Mouse (Mus musculus): ENCODE results near the gene Itpr1.

Itpr1 gene

DNA sequence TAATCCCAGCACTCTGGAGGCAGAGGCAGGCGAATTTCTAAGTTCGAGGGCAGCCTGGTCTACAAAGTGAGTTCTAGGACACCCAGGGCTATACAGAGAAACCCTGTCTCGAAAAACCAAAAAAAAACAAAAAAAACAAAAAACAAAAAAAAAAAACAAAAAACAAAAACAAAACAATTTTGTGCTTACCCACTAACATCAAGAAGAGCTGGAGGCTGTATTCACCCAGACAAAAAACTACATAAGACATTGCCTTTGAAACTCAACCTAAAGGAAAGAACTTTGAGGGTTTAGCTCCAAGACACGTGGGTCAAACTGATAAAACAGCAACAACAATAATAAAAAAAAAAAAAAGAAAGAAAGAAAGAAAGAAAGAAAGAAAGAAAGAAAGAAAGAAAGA is 346.3 kb downstream of the Itpr1 start:
- in situ Hi-C loops (cut with MboI, MseI), result loop anchor here in 1 of 2 experiments (5.0 to 25.0 kb wide), 2 partner anchors 98 to 1772 kb away; no protein-coding TSS in a partner anchor

DNA sequence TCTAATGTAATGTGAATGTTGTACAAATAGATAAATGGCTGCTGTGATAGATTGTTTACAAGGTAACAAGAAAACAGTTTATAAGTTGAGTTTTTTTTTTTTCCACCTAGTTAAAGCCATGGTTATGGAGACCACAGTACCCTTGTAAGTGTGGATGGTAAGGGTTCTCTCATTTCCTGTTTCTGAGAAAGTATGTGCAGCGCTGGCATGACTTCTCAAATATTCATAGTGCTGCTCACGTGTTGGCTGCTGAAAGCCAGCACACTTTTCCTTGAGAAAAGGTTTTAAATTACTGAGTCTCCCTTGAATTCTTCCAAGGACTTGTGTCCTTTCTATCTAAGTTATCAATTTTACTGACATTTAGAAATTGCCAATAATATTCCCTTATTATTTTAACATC is 350.1 kb downstream of the Itpr1 start:
- in situ Hi-C loops (cut with MboI, MseI), result loop anchor here in 1 of 2 experiments (25.0 kb wide), 1 partner anchor 1776 kb away; no protein-coding TSS in a partner anchor

DNA sequence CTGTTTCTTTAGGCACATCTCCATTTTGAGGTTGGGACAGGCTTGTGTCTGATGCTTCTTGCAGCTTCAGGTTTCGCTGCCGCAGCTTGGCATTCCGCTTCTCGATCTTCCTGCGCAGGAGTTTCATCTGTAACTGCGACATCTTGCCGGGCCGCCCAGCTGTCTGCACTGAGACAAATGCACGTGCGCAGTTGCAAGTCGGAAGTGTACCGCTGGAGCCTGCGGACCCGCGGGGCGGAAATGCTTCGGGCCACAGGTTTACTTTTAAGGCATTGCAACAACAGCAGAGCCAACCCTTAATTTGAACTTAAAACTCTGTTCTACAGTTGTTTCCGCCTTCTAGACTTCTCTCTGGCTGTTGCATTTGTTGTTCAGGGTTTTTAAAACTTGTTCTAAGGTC is 352.6 kb downstream of the Itpr1 start:
- in situ Hi-C loops (cut with MboI, MseI), result loop anchor here (5.0 to 25.0 kb wide), 2 partner anchors 87 to 1778 kb away; no protein-coding TSS in a partner anchor

DNA sequence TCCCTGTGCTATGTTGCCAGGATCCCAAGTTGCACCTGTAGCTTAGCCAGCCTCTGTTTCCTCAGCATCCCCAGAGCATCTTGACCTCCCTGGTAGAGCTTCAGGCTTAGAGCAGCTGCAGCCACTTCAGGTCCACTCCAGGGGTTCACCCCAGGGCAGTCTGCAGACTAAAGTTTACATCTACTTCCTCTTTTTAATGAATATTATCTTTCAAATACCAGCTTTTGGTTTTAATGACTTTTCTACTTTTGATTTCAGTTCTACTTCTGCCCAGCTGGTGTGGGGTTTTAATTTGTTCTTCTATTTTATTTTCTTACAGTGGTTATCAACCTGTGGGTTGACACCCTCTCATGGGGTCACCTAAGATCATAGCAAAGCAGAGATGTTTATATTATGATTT is 353.7 kb downstream of the Itpr1 start:
- in situ Hi-C loops (cut with MboI, MseI), result loop anchor here (5.0 to 25.0 kb wide), 2 partner anchors 86 to 1779 kb away; no protein-coding TSS in a partner anchor

DNA sequence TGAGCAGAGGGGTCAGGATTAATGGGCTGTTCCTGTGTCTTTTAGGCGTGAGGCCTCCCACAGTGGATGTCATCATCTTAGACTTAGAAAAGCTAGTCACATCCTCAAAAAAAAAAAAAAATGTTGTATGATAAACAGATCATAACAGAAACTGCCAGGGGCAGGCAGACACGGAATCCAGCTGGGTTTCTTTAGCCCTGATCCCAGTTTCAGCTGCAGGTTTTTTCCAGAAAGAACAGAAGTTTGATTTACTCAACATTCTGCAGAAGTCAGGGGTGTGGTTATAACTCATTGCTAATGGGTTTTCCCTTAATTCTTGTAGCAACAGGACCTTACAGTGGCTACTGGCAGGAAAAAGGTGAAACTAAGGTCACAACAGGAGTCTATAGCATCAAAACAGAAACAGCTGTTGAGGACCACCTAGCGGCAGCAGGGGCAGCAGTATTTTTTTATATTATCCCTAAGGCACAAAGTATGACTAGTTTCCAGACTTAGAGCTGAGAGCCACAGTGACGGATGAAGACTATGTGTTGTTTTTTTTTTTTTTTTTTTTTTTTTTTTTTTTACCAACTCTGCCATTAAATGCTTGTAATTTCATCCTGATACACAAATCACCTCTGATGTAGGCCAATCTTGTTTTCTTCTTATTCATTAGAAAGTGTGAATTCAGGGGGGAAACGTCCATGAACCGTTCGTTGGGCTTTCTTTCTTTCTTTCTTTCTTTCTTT is 356.7 kb downstream of the Itpr1 start:
- in situ Hi-C loops (cut with MboI, MseI), result loop anchor here (5.0 to 25.0 kb wide), 2 partner anchors 83 to 1782 kb away; no protein-coding TSS in a partner anchor

DNA sequence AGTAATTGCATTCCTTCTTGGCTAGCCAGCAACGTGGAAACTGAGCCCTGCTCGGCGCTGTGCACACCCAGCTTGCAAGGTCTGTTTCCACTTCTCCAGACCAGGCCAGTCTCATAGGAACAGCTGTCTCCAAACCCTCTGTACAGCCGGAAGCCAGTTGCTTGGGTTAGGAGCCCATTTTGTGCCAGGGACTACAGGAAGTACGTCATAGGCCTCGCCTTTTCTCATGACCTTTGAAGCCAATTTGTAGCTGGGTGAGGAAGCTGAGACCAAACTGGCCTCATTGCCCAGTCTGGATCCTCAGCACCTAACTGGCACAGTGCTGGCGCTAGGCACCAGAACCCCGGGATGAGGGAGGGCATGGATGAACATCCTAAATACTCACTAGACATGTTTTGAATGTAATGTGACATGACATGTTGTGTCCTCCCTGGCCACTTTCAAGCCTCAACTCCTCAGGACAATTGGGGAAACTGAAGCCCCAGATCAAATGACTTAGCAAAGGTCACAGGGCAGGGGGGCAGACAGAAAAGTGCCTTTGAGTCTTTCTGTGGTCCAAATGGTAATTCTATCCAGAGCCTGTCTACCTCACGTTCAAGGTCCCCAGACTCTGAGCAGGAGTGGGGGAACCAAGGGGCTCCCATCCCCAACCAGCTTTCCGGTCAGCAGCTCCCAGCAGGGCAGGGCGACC is 357.6 kb downstream of the Itpr1 start:
- in situ Hi-C loops (cut with MboI, MseI), result loop anchor here in 1 of 2 experiments (25.0 kb wide), 1 partner anchor 1783 kb away; no protein-coding TSS in a partner anchor

DNA sequence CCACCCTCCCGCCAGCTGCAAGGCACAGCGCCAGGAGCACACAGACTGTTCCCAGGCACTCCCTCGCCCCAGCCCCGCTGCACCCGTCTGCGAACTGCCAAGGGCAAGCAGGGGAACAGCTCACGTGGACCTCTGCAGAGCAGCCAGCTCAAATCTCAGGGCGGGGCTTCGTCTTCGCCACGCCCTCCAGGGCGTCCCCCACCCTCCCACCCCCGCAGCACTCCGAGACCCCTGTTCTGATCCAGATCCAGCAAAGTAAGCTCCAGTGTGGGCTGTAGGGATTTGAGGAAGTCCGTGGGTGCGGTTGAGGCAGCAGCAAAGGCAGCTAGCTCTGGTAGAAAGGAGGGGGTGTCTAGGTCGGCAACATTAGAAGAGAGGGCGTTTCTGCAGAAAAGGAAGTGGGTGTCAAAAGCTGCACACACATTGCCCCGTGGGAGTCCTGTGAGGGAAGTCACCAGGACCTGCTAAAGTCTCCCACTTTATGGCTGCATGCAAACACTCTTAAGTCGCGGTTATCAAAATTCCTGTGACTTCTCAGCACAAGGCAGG is 358.2 kb downstream of the Itpr1 start:
- in situ Hi-C loops (cut with MboI, MseI), result loop anchor here in 1 of 2 experiments (25.0 kb wide), 1 partner anchor 1784 kb away; no protein-coding TSS in a partner anchor

DNA sequence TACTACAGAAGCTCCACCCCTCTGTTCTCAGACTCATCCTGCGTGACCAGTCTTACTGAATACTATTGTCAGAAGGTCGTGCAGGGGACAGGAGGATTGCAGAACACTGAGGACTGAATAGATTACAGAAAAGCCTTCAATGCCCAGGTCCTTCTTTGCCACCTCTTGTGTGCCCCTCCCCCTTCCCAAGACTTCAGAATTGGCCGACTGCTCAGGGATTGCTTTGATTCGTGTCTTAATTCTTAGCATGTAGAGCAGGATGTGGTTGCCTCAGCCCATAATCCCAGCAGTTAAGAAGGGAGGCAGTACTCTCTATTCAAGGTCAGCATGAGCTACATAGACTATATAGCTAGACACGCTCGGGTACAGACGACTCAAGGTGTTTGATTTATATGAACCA is 359.8 kb downstream of the Itpr1 start:
- in situ Hi-C loops (cut with MboI, MseI), result loop anchor here in 1 of 2 experiments (25.0 kb wide), 1 partner anchor 1785 kb away; no protein-coding TSS in a partner anchor

DNA sequence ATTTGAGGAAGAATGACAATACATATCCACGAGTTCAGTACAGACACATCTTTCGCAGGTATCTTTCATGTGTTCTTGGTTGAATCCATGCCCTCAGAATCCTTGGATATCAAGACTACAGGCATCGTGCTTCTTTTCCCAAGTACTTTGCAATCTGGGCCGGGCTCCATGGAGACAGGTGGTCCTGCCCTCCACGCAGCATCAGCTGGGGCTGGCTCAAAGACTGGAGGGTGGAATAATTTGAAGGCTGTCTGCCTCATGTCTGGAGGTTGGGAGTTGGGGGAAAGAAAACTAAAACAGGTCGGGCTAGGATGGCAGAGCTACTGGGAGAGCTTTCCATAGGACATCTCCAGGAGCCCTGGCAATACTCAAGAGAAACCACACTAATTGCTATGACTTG is 364.2 kb downstream of the Itpr1 start:
- in situ Hi-C loops (cut with MboI, MseI), result no loop called here

DNA sequence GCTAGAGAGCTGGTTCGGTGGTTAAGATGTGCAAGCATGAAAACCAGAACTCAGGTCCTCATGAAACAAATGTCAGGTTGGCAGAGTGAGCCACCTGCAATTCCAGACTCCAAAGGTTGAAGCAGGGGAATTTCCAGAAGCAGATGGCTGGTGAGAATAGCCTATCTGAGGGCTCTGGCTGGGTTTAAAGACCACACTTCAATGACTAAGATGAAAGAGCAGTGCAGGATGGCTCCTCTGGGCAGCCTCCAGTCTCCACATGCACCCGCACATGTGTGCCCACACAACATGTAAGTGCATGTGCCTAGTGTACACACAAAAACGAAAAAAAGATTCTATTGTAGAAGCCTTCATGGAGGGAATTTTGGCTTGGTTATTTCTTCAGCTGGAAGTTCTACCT is 375.5 kb downstream of the Itpr1 start:
- in situ Hi-C loops (cut with MboI, MseI), result no loop called here

DNA sequence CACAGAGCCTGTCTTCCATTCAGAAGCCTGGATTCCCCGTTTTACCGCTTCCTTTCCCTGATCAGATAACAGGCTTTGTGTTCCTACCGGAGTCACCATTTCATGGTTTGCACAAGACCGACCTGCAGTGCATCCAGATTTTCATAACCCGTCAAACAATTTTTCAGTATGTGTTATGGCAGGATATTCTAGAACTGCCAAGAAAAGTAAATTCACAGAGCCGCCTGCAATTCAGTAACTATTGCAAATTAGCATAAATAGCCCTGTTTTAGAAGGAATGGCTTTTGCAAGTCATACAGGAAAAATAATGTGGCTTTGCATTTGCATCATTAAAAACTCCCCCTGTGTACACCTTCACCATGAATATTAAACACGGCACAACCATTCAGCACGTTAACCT is 379.3 kb downstream of the Itpr1 start:
- in situ Hi-C loops (cut with MboI, MseI), result no loop called here

DNA sequence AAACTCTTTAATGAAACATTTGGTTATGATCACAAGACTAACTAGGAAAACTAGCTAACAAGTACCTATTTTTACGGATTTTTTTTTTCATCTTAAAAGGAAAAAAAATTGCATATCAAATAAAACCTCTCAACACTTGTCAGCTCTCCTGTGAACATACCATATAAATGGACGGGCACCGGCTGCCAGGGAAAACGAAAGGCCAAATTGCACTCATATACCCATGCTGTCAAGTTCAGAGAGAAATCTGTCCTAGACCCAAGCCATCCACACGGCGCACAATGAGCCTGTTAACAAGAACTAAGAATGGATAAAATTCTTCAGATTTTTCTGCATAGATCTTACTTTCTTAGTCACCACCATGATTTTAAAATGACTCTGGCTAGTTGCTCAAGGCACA is 379.7 kb downstream of the Itpr1 start:
- in situ Hi-C loops (cut with MboI, MseI), result no loop called here

DNA sequence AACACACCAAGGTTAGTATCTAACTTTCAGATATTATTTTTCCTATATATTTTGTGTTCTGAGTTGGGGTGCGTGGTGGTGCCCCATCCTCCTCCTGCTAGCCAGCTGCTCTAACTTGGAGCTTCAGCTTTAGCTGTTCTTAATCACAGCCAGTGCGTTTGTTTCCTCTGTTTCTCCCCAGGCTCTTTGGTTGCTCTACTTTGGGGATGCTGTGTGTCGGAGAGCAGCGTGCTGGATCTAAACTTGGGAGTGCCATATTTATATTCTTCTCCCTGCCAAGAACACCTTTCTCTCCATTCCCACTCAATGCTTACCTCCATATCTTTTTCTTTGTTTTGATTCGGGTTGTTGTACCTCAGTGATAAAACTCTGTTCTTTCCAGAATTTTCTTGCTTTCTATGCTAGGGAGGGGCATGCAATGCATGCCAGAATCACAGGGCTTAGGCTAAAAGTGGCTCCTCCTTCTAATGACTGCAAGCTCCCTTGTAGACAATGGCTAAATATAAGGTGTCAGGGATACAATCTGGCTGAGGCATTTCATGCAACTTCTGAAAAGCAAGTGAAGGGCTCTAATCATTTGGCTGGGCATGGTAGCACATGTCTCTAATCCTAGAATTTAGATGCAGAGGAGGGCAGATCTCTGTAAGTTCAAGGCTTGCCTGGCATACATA is 381.4 kb downstream of the Itpr1 start:
- in situ Hi-C loops (cut with MboI, MseI), result no loop called here

DNA sequence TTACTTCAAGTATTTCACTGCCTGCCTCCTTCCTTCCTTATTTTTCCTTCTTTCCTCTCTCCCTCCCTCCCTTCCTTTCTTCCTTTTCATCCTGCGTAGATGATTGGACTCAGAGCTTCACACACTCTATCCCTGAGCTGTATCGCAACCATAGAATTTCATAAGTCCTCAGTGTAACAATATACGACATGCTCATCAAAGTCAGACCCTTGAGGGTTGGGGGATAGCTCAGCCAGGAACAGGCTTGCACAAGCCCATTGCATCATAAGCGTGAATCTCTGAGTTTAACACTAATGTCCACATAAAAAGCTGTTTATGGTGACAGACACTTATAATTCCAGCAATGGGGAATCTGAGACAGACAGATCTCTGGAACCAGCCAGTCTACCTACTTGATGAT is 385.8 kb downstream of the Itpr1 start:
- in situ Hi-C loops (cut with MboI, MseI), result loop anchor here in 1 of 2 experiments (5.0 kb wide), 1 partner anchor 44 kb away; no protein-coding TSS in a partner anchor

DNA sequence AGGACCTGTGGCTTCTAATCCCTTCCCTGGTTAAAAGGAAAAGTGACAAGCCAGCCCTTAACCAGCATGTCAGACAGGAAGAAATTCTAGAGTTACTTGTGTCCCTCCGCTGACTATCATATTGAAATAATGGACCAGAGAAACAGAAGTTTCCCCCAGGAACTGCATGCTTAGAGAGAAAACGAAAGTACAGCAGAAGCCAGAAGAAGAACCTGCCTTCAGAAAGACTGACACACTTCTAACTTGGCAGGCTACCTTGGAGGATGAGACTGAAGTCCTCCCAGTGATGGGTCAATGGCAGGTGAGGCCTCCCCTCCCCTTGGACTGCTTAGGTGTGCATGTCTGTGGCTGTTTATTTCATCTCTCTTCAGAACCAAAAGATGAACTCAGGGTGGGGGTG is 386.4 kb downstream of the Itpr1 start:
- in situ Hi-C loops (cut with MboI, MseI), result loop anchor here in 1 of 2 experiments (5.0 kb wide), 1 partner anchor 43 kb away; no protein-coding TSS in a partner anchor
